Mouse (Mus musculus) frontal cortex, postnatal 10 days (tissue): Measurements from ENCODE around the gene Tpd52l1.

Experiments
- DNase-seq, 2 experiments: peaks; one replicate each; pipeline ENCODE4 v3.0.0; 2022; ENCODE audit warnings: low spot score in 2 of 2, mixed read lengths in 1 of 2

Gene Tpd52l1

DNA sequence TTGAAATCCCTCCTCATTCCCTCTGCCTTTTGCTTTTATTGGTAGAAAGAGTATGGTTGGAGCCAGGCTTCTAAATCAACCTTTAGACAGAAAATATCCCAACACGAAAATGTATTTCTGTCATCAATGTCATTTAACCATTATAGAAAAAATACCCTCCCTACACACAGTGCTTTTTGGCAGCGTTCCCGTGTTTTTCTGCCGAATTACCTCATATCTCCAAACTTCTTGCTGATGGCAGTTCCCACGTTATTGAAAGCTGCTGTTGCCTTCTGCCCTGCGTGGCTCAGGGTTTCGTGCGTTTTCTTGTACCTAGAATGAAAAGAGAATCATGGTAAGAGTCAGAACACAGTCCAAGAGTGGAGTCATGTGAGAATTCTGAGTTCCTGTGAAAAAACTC, 99.4 kb downstream of the Tpd52l1 start:
- DNase-seq: no peak

DNA sequence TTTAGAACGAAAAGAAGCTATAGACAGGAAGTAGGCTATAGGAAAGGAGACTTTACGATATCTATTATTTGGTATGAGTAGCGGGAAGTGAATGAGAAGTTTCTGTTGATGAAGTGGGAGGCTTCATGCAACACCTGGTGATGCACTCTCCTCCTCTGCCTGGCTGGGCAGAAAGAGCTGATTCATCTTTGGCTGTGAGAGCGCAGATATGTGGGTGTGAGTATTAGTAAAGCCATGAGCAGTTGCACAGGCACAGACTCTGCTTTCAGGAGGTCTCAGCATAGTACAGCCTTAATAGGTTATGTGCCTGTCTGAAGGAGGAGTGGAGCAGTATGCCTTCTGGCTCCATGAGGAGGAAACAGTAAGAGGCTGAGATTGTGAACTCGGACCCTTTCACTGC, 109.3 kb downstream of the Tpd52l1 start:
- no peak for DNase-seq

DNA sequence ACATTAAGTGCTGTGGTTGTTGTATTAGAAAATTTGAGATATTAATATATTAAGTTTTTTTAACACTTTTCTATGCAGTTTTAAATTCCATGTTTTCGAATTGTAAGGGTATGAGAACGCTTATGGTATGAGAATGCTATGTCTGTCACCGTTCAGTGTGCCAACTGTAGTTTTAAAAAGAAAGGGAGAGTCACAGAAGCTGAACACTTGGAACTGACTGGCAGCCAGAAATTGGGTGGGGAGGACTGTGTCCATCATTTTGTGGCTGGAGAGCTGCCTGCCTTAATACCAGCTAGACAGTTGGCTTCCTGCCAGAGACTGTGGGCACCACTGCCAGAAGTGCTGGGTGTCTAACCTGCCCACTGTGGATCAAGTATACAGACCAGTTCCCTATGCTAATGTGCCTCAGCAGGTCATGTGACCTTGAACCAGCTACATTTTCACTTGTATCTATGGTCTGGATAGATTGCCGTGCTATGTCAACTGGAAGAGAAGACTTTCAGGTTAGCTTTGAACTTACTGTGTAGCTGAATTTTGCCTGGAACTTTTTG, 114.5 kb downstream of the Tpd52l1 start:
- DNase-seq: peak; percentile 6 to 13

DNA sequence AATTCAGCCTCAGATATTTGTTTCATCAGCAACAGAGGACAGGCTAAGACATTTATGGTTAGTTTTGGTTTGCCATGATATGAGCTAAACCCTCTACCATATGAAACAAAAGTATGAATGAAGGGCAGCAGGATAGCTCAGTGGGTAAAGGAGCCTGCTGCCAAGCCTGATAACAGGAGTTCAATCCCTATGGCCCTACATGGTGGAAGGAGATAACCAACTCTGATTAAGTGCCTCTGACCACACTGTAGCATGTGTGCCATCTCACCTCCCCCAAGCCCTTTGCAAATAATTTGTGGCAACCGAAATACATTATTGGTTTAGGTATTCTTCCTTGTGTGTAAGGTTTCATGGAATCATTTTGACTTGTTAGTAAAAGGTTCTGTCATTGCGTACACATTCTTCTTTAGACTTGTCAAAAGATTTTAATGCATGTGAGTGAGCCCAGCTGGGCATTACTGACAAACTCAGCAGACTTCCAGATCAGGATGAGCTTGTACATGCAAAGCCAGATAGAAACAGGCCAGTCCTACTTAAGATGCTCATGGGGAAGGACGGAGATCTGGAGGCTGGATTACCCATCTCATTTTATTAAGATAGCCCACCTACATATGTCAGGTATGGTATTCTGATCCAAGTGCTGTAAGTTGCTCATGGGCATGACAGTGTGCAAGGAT, 115.3 kb downstream of the Tpd52l1 start:
- DNase-seq: no peak

DNA sequence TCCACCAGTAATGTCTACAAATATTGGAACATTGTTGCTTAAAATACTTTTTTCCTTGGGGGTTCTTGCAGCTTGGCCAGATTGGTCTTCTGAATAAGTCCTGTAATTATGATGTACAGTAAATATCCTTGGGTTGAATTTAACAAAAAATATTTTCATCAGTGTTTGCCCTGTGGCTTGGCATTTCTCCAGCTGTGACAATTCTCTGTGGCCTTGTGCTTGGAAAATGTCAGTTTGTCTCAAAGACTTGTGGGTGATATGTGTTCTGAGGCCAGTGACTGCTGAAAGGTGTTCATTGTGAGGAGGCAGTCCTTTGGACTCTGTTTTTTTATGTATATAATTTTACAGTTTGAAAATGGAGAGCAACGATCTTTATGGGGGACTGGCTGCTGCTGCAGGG, 116.3 kb downstream of the Tpd52l1 start:
- DNase-seq: no peak

DNA sequence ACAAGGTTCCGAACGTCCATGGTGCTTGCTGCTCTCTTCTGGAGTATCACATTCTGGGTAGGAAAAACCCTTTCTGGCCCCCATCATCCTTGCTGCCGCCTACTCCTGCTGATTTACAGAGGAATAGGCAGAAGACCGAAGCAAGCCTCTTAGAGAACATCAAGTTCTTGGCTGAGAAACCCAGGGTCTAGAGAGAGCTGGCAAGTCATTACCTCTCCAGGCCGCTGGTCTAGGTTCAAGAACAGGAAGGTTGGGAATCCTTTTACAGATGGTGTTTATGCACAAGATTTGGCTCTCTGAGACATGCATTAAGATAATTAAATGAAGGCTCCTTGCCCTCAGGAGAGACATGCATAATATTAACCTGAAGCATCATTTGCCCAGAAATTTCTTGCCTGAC, 127.3 kb downstream of the Tpd52l1 start:
- DNase-seq: no peak

DNA sequence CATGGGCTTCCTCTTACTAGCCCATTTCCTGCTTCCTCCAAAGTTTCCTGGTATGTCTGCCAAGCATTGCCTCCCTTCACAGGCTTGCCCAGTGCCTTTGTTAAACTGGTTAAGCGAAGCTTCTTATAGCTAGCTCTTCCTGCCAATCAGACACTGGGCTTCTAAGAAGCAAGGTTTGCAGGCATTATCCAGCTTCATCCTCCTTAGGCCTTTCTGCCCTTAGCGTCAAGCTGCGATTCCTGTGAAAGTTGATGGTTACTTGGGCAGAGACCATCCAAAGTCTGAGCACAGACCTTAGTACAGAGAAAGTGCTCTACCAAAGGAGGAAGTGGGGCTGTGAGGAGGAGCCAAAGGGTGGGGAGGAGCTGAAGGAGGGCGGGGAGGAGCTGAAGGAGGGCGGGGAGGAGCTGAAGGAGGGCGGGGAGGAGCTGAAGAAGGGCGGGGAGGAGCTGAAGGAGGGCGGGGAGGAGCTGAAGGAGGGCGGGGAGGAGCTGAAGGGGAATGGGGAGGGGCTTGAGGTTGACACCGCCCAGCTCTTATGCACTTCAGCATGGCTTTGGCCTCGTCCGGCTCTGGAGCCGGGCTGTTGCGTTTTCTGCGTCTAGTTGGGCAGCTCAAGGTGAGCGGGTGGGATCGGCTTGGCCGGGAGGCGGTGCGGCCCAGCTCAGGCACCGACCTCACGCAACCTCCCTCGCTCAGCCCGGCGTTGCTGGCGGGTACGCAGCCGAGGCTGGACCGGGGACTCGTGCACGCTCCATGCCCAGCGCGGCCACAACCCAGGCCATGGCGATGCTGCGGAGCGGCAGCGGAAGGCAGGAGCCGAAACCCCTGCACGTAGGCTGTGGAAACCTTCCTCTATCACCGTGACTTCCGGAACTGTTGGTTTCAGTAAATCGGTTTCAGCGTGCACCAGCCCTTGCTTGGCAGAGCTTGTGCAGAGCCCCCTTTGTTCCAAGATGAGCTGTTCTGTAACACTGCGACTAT, 132.6 kb downstream of the Tpd52l1 start, which contains the start of gene Hddc2:
Gene Hddc2 (plus strand): TSS at position 519 of the 984 bp plus-strand sequence.
- peak; percentile 48 to 68 for DNase-seq

DNA sequence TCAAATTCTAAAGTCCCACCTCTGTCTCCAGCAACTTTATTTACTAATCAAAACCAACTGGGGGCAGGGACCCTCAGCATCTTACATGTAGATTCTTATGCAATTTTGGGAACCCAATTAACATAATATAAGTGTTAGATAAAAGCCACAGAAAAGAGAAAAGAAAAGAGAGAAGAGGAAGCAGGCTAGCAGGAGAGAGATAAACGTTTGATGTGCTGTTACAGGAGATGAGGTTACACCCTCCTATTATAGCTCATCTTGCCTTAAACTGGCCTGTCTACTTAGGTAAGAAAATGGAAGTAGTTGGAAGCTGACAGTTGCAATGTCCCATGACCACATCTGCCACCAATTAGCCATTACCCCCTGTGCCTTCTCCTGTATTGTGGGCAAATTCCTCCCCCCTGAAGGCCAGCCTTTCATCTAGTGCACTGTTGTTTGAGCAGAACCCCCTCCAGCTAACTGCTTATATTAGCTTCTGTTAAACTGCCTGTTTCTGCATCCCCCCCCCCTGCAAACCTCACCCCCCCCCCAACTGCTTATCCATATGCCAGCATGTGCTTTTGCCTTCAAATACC, 138.6 kb downstream of the Tpd52l1 start:
- DNase-seq: no peak

DNA sequence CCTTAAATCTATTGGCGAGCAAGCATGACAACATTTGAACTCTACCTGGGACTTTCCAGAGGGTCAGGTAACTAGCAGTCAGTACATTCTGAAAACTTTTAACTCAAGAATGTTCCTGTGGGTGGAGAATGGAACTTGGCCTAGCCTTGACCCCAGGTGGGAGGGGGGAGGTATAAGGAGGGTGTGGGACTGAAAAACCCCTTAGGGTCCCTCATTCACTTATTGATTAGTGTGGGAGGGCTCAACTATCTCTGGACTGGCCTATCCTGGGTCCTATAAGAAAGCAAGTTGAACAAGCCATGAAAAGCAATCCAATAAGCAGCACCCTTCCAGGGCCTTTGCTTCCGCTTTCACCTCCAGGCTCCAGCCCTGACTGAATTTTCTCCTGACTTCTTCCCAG, 142.3 kb downstream of the Tpd52l1 start:
- no peak for DNase-seq

DNA sequence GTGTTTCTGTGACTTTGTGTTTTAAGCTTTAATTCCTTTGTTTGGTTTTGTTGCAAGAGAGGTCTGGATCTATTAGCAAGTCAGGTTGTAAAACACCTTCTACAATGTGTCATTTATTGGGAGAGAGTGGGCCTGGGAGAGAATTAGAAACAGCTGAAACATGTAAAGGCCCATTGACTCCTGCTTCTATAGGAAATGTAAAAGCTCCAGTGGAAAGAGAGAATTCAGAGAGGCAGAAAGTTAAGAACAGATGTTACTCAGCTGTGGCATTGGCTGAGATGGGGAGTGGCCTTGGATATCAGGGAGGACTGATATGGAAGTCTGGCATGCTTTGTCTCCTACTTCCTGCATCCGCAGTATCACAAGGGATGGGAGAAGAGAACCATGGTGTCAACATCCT, 145.5 kb downstream of the Tpd52l1 start:
- no peak for DNase-seq

DNA sequence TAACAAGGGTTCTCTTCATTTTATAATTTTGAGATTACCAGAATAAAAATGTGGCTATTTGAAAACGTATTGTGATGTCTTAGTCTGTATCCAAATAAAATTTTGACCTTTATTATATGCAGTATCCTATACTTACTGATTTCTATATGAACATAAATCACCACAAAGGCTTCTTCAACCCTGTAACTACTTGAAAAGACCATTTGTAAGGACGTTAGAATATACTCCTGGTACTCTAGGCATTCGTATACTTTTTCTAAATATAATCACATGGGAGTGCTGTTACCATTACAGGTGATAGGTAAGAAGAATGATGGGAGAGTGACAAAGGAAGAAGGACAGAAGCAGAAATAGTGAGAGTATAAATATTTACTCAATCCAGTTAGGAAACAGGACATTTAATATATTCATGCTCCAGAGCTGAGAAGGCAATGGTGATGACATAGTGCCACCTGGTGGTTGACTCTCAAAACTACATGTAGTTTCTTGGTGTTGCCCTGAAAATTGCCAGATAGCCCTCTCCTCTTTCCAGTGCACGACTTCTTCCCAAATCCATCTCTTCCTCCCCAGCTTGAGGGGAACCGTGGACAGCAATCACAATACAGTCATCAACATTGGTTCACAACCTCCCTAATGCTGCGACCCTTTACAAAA, 146.7 kb downstream of the Tpd52l1 start:
- peak; percentile 12 to 59 for DNase-seq

DNA sequence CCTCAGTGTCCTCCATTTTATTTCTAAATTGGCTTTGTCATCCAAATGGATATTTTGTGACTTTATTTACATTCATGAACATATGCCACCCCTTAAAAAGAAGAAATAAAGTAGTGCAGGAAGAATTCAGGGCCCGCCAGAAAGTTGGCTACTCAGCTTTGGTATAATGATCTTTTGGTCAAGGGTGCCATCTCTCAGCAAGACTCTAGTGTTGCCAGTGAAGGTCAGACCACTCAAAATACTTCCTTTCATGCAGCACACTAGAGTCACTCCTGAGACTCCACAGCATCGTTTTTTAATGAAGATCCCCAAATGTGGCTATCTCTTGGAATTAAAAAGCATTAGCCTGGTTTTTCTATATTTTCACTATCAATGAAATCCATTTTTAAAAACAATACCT, 147.5 kb downstream of the Tpd52l1 start:
- DNase-seq: no peak

DNA sequence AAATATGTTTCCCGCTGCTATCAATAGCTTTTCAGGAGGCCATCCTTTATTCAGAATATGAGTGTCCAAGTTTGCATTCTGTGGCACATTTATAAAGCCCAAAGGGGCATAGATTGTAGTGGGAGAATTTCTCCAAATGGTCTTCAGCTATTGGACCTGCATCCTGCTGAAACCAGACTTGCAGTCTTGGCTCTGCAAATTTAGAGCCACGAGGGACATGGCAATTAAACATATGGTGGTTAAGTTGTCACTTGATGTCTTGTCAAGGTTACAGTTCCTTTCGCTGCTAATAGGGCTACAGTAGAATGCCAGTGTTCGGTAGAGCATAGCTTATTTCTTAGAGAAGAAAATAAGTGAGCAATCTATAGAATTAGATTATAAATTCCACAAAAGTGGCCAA, 148.7 kb downstream of the Tpd52l1 start:
- no peak for DNase-seq

DNA sequence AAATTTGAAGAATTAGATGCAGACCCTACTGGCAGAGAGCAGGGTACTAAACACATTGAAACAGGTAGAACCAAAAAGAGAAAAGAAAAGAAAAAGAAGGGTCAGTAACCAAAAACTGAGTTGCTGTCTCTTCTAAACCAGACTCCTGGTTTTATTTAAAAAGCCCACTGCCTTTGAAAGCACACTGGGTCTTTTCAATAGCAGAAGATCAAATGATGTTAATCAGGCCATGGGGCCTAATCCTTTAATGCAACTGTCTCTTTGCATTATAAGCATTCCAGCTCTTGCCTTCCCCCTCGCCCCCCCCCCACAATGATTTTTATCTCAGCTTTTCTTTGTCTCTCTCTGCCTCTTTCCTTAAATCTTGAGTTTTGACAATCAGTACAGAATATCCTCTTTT, 149.3 kb downstream of the Tpd52l1 start:
- no peak for DNase-seq

DNA sequence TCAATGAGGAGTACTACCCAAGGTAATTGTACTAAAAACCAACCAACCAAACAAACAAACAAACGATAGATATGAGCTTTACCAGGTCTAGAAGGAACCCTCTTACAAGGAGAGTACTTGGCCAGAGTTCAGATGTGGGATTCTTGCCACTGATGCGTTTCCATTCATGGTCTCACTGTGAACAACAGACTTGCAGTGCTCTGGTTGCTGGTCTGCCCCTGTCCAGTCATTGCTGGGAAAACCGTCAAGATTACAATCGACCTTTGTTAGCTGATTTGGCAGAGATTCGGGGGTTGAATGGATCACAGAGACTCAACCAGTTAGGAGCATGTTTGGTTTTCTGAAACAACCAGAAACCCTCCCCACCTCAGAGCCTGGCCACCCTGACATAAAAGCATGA, 150.1 kb downstream of the Tpd52l1 start:
- peak in 1 of 2 experiments; percentile 9 for DNase-seq

DNA sequence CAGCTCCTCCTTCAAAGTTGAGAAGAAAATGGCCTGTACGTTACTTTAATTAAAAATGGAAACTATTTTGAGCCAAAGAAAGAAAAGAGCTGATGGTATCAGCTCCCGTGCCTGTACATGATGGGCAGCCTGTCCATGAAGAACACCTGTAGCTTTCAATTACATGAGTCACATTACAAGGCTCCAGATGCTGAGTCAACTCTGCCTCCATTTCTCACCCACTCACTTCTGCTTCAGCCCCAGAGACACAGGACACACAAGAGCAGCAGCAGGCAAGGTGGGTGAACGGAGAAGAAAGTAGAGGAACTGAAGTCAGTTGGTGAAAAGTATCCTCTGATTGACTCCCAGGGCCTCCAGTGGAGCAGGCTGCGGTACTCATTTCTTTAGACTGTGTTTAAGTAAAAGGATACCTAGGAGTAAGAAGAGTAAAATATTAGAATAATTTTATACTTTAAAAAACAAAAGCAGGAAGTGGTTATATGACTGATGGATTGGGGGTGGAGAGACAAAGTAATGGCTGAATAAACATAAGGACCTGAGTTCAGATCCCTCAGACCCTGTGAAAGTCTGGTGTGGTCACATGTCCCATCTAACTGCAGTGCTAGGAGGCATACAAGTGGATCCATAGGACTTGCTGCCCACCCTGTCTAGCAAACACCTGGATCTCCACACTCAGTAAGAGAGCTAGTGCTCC, 156.9 kb downstream of the Tpd52l1 start:
- DNase-seq: no peak

DNA sequence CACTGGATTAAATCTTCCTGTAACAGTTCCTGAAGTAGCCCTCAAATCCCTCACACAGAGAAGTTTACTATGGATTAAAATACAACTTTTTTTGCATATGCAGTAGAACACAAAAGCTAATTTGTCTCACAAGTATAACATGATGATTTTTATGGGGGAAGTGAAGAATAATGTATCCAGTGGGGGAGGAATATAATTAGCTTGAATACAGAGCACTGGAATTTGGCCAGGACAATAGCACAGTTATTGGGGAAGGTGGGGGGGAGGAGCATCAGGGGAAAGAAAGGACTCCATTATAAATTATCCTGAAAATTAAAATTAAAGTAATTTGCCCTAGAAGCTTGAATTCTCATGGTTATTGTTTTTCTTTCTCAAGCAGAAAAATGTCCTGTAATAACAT, 158.0 kb downstream of the Tpd52l1 start:
- no peak for DNase-seq
